Mouse (Mus musculus) E14TG2a.4 (cell line): ENCODE results near the gene Rgs21.

Experiments used
- CTCF ChIP-seq: conservative IDR thresholded peaks from 2 replicates; pipeline ENCODE4 v1.5.1; 2014; ENCODE audit warnings: low read length
- NANOG ChIP-seq: IDR thresholded peaks from 2 replicates; pipeline ENCODE4 v1.6.1; 2014; ENCODE audit warnings: borderline replicate concordance, low read length, mixed read lengths
- POU5F1 ChIP-seq: IDR thresholded peaks from 2 replicates; pipeline ENCODE4 v1.6.1; 2014; ENCODE audit warnings: low read length, borderline replicate concordance

DNA sequence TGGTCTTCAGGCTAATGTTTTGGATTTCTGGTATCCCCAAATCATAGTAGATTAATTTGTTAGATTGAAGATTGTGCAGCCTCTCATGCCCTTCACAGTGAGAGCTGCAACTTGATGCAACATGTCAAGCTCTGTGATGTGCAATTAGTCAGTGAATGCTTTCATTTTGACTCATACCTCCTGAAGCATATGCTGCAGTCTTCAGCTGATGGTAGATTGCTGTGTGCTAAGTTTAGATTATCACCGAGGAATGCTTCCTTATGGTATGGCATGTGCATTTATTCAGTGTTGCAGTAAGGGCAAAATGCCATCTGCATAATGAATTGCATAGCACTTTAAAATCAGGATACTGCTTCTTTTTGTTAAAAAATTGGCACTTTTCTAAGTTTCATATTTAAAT lies 65.2 kb downstream of the Rgs21 start:
- no peak for TF ChIP-seq CTCF
- no peak for TF ChIP-seq NANOG
- TF ChIP-seq POU5F1 = no peak
